Mouse (Mus musculus): ENCODE measurements around the gene Cfap43.

GRCm38 (mm10) chr19:47900558-47900957 is 18.5 kb downstream of the Cfap43 start:
- no peak for TF ChIP-seq CTCF (IDR thresholded peaks at IDR 0.05; ENCODE audit: low read depth, low read length)
- TF ChIP-seq POLR2A (IDR thresholded peaks at IDR 0.05; ENCODE audit: extremely low read depth, insufficient read depth, low read length), result no peak

All from liver, adult 2 months (tissue).